In genomic region chr10:63308582-63309366, GRCm38 (mm10) we compare ENCODE assay signal across 8 mouse cellular contexts.
DNase-seq lines count a peak whose midpoint lies in the region.

No protein-coding gene starts in this region.

- DNase-seq in ZHBTc4 (ENCODE audit: low read depth, low spot score), result peak; percentile 94
- DNase-seq in cerebellum, postnatal 14 days, result peak; percentile 84 to 93
- DNase-seq in frontal cortex, postnatal 25 days (ENCODE audit: low spot score in 2 of 2), result peak; percentile 76 to 83
- DNase-seq in induced T-regulatory cell, adult 2 months (ENCODE audit: low read depth), result peak; percentile 88
- DNase-seq in left cerebral cortex, adult 9 months (ENCODE audit: low spot score in 2 of 2), result peak; percentile 33 to 90
- DNase-seq in mesoderm, embryonic 11.5 days (ENCODE audit: low read depth, low spot score), result peak; percentile 83
- DNase-seq in right cerebral cortex, postnatal 4 days, result peak; percentile 91
- peak; percentile 49 for DNase-seq in yolk sac, embryonic 10.5 days (ENCODE audit: low spot score)

Comparison
In these comparisons a context has a peak if more than half of its experiments do, and no peak if none do; other contexts are left out.
1. Peak in every context shown above with its lines: DNase-seq.